Mouse (Mus musculus) right cerebral cortex, adult 2 months (tissue): Measurements from ENCODE around the gene Vpreb1.
A peak's percentile ranks its signal among the peaks of the same experiment; 100 is the strongest.
"Not testable (repeated sequence)": the region's sequence is repeated elsewhere in the genome, so short reads cannot be mapped to it uniquely, and the experiment has no call there.

Experiments used
- DNase-seq, 2 experiments: peaks; one replicate each; pipeline ENCODE4 v3.0.0; 2021 to 2022; ENCODE audit warnings: low spot score in 2 of 2

Vpreb1 gene

GRCm38 (mm10) chr16:16856054-16856453 is 14.6 kb downstream of the Vpreb1 start:
- DNase-seq = not testable (repeated sequence)

DNA sequence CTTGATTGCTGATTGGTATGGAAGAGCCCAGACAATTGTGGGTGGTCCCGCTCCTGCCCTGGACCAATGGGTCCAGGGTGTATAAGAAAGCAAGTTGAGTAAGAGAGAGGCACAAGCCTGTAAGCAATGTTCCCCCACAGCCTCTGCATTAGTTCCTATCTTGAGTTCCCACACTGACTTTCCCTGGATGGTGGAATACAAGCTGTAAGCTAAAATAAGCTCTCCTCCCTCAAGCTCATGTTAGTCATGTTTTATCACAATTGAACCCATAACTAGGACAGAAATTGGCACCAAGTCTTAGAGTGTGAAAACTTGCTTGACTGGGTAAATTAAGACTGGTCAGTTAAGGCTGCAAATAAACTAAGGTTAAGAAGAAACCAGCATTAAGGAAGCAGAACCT is 15.1 kb downstream of the Vpreb1 start:
- no peak for DNase-seq

DNA sequence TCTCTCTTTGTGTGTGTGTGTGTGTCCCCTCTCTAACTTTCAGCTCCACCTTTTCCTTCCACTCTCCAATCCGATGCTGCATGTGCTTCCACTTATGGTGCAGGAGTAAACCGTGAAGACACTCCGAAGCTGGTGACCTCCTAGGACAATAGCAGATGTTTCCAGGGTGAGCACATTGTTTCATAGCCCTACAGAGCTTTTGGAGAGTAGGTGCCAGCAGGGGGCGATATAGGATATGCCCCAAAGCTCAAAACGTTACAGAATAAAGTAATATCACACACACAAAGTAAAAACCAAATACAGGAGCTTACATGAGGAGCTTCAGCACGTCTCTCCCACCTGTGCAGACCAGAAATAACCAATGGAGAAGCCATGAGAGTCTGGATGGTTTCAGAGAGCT is 15.8 kb downstream of the Vpreb1 start:
- peak; percentile 41 to 50 for DNase-seq

DNA sequence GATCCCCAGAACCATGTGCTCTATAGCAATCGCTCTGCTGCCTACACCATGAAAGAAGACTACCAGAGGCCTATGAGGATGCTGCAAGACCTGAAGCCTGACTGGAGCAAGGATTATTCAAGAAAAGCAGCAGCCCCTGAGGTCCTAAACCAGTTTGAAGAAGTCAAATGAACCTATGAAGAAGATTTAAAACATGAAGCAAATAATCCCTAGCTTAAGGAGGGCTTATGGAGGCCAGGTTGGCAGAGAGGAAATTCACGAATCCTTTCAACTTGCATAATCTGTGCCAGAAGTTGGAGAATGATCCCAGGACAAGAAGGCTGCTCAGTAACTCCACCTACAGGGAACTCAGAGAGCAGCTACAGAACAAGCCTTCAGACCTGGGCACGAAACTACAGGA is 18.2 kb downstream of the Vpreb1 start:
- DNase-seq = no peak

DNA sequence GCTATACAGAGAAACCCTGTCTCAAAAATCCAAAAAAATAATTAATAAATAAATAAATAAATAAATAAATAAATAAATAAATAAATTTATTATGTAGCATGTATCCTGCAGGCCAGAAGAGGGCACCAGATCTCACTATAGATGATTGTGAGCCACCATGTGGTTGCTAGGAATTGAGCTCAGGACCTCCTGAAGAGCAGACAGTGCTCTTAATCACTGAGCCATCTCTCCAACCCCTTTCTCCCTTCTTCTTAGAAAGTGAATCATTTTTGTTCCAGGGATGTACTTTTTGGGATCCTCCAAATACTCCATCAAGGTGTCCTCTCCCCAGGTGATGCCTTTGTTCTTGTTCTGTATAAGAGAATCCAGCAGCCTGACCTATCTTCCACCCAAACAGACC is 21.4 kb downstream of the Vpreb1 start:
- DNase-seq = no peak

DNA sequence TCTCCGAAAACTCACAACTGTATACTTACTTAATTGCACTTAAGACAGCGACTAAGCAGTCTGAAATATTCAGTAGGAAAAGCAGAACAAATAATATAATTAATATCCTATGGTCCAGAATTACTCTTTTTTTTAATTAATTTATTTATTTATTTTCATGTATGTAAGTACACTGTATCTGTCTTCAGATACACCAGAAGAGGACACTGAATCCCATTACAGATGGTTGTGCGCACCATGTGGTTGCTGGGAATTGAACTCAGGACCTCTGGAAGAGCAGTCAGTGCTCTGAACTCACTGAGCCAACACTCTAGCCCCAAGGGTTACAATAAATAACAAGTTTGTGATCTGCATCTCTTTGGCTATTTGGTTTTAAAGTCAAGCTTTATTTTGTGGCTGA is 41.0 kb downstream of the Vpreb1 start:
- no peak for DNase-seq

DNA sequence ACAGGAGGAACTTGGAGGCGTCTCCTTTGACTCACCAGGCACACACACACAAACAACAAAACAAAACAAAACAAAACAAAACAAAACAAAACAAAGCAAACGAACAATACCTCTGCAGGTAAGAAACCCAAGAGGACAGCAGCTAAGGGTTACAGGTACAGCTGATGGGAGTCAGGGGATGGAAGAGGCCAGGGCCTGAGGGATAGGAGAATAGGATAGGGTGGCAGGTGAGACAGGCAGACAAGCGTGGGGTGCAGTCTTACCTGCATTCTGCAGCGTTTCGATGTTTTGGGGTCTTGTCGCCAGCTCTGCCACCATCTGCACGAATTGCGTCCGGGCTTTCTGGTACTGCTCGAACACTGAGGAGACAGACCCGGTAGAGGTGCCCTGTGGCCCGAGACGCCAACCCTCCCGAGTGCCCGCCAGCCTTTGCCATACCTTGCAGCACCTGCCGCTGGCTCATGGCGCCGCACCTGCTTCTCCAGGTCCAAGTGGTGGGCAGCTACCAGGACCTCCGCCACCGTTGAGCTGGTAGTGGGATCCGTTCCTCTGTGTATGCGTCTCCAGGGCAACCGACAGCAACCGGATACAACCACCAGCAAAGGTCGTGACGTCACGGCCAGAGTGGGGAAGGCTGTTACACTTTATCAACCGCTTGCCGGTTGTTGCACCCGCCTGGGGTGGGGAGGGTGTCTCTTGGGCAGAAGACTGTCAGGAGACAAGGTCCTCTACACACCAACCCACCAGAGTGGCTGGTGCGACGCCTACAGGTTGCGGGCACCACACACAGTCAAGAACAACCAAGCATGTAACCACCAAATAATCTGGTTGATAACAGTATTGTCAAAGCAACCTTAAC is 41.7 kb downstream of the Vpreb1 start, which contains the start of gene Spag6l:
Gene Spag6l (minus strand): TSS at position 700 of the 859 bp plus-strand sequence.
- DNase-seq = peak; percentile 54 to 65

DNA sequence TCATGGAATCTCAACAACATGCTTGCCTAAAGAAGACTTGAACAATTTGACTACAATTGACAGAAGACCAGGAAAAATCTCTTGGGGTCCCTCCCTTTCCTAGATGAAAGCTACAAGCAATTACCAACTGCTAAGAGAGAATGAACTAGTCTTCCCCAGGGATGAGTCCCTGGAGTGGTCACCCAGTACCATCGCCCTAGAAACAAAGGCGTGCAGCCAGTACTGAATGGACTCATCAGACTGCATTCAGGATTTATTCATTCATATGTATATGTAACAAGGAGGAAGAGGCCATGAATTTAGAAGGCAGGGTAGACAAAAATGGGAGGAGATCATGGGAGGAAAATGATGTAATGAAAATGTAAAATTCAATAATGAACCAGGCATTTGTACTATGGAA is 44.4 kb downstream of the Vpreb1 start:
- no peak for DNase-seq

- DNase-seq = no peak
Observed at GRCm38 (mm10) chr16:16825476-16825875, 45.2 kb downstream of the Vpreb1 start.
